Mouse (Mus musculus) thymus, adult 2 months (tissue): ENCODE results near the gene Uhrf1. TPM values are rescaled to one million over a fixed set of nuclear protein-coding genes. Genes with fewer than 3 reads are reported as not detected.

Source experiments
- DNase-seq: peaks from one replicate; pipeline ENCODE4 v3.0.0; 2021
- H3K27ac ChIP-seq: fragments of 200-500 bp; 2 replicates; pipeline ENCODE4 v1.5.1; 2012; ENCODE audit warnings: low read length, control low read depth; ENCODE audit not compliant: control insufficient read depth, insufficient read depth
- H3K27me3 ChIP-seq: fragments of 200-500 bp; 2 replicates; pipeline ENCODE4 v1.6.1; 2012; ENCODE audit warnings: mild to moderate bottlenecking, low read length, moderate library complexity, mixed read lengths; ENCODE audit not compliant: control insufficient read depth, insufficient read depth
- H3K36me3 ChIP-seq: fragments of 200-500 bp; 2 replicates; pipeline ENCODE4 v1.6.1; 2012; ENCODE audit warnings: mild to moderate bottlenecking, low read length, moderate library complexity; ENCODE audit not compliant: control insufficient read depth, insufficient read depth
- H3K4me1 ChIP-seq: fragments of 200-500 bp; replicated peaks from 2 replicates; pipeline ENCODE4 v1.6.1; 2012; ENCODE audit warnings: low read length; ENCODE audit not compliant: control insufficient read depth, insufficient read depth
- H3K4me3 ChIP-seq: fragments of 200-500 bp; 2 replicates; pipeline ENCODE4 v1.5.1; 2012; ENCODE audit warnings: mild to moderate bottlenecking, low read length, control low read depth, moderate library complexity; ENCODE audit not compliant: control insufficient read depth, insufficient read depth
- CTCF ChIP-seq: fragments of 200-500 bp; IDR thresholded peaks from 2 replicates; pipeline ENCODE4 v1.5.1; 2012; ENCODE audit warnings: mild to moderate bottlenecking, control low read depth, low read length, moderate library complexity, borderline replicate concordance; ENCODE audit not compliant: control insufficient read depth, poor library complexity, insufficient read depth; ENCODE audit errors: extremely low read depth
- POLR2A ChIP-seq: fragments of 200-500 bp; IDR thresholded peaks from 2 replicates; pipeline ENCODE4 v1.6.1; 2012; ENCODE audit warnings: mild to moderate bottlenecking, low read length, control low read depth, moderate library complexity; ENCODE audit not compliant: control insufficient read depth, poor library complexity, insufficient read depth; ENCODE audit errors: extremely low read depth
- WGBS: fragments of 180-500 bp; shearing (Covaris S2); methylation state at CpG from one replicate; pipeline ENCODE4 v1.1.7; 2018; 5-methylcytosine and 5-hydroxymethylcytosine counted together
- polyA plus RNA-seq: library from polyadenylated mRNA; depleted of rRNA; stranded (reverse); fragments of >200 nt; gene quantifications from 2 replicates; pipeline ENCODE4 v1.2.3, GENCODE M21; 2012

Uhrf1 gene
- polyA plus RNA-seq, 1 experiment = 154 TPM

DNA sequence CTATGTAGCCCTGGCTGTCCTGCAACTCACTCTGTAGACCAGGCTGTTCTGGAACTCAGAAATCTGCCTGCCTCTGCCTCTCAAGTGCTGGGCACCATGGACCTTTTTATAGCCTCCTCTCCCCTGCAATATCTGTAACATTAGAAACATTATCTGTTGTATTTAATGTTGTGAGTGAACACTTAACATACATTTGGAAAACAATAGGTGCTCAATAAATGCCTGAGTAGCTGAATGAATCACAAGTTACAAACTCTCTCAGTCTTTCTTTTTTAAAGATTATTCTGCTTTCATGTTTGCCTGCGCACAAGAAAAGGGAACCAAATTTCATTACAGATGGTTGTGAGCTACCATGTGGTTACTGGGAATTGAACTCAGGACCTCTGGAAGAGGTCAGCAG lies 4.9 kb upstream of the Uhrf1 start:
- Histone ChIP-seq H3K27me3 (no peaks in the 10 kb centered on the region), H3K27ac (no peak overlapping the region), H3K36me3 (no peaks in the 10 kb centered on the region), H3K4me1 (peaks cover 34% of the 10 kb centered on the region), H3K4me3 (no peak overlapping the region)
- no peak for DNase-seq
- WGBS = 94% methylated on average over 1 of the region's 1 CpGs
- TF ChIP-seq POLR2A (no peak), CTCF (no peak)

DNA sequence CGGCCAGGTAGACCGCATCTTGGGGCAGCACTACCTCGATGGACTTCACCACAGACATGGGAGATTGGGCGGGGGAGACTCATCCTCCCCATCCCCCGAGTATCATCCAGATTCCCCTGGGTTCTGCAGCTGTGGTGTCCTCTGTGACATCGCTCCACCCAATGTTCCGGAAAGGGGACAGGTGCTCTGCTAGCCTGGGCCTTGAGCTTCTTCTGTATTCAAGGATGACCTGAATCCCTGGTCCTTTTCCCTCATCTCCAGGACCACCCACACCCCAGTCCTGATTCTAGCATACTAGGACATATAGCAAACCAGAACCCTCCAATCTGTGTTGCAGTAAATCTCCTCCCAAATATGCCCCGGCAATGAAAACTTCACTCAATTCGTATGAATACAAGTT lies 2.9 kb upstream of the Uhrf1 start, which contains the start of gene Arrdc5:
Gene Arrdc5 (minus strand): TSS at position 101 of the 400 bp plus-strand sequence.
- WGBS = 94% methylated on average over 9 of the region's 9 CpGs
- H3K27me3 ChIP-seq = no peaks in the 10 kb centered on the region
- no peak for DNase-seq
- TF ChIP-seq CTCF (no peak), POLR2A (no peak)
- peaks cover 29% of the 10 kb centered on the region for H3K4me1 ChIP-seq
- H3K36me3 ChIP-seq = no peaks in the 10 kb centered on the region
- no peak within 1 kb of the TSS for H3K27ac ChIP-seq
- H3K4me3 ChIP-seq = no peak within 1 kb of the TSS

DNA sequence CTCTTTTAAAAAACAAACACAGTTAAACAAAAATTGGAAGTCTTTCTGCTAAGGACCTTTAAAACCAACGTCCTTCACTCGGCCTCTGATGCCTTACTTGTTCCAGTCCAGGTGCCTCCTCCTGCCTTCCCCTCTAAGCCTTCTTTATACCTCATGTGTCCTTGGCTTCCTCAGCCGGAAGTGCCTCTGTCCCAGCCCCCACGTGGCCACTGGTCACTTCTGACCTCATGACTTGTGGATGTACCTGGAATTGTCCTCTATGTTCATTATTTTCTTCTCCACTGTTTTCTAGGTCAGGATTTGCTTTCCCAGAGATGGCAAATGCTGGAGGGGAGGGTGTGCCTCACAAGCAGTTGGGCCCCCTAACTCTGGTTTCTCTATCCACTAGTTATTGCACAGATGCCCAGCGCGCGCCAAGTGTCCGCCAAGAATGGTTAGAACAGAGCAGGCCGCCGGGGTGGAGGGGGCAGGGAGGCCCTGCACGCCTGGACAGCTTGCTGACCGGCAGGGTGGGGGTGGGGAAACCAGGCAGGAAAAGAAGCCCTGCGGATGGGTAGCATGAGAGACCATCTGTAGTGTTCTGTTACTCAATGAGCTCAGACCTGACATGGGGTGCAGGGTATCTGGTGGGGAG lies 641 bp upstream of the Uhrf1 start:
- Histone ChIP-seq H3K27me3 (no peaks in the 10 kb centered on the region), H3K4me3 (no peak overlapping the region), H3K27ac (no peak overlapping the region), H3K36me3 (no peaks in the 10 kb centered on the region; the same call in 1 of the 2 replicates), H3K4me1 (peaks cover 30% of the 10 kb centered on the region)
- WGBS = 80% methylated on average over 13 of the region's 13 CpGs
- TF ChIP-seq POLR2A (no peak), CTCF (no peak)
- no peak for DNase-seq

DNA sequence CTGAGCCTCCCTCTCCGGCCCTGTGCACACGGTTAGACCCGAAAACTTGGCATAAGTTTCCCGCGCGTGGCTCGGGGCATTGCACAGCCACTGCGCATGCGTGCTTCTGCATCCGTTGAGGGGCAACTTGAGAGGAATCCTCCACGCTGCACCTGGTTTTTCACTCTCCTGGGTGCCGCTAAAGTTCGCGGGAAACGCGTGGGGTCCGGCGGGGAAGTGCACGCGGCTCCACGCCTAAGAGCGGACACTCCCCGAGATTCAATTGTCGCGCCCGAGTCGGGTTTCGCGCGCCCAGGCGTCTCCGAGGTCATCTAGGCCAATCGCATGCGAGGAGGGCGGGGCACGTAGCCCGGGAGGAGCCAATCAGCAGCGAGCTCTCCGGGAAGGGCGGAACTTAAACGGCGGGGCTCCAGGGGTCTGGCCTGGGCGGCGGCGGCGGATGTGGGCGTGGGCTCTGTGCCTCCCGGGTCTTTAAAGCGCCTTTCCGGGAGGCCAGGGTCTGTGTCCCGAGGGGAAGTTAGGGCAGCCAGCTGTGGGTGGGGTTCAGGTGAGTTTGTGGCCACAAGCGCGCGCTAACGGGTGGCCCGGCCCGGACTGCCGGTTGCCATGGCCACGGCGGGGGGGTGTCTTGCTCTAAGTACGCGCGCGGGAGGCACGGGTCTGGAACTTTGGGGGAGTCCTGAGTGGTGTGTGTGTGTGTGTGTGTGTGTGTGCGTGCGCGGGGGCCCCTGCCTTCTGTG lies 896 bp downstream of the Uhrf1 start:
- WGBS = under 1% methylated on average over 66 of the region's 68 CpGs
- Histone ChIP-seq H3K27ac (no peak overlapping the region), H3K36me3 (peaks cover 8% of the 10 kb centered on the region), H3K27me3 (no peaks in the 10 kb centered on the region), H3K4me1 (peaks cover 28% of the 10 kb centered on the region), H3K4me3 (peak overlapping the region; percentile 68)
- peak; percentile 97 for DNase-seq
- TF ChIP-seq CTCF = peak; percentile 37; the same call in 1 of the 2 replicates
- TF ChIP-seq POLR2A = peak; percentile 29; the same call in 1 of the 2 replicates

DNA sequence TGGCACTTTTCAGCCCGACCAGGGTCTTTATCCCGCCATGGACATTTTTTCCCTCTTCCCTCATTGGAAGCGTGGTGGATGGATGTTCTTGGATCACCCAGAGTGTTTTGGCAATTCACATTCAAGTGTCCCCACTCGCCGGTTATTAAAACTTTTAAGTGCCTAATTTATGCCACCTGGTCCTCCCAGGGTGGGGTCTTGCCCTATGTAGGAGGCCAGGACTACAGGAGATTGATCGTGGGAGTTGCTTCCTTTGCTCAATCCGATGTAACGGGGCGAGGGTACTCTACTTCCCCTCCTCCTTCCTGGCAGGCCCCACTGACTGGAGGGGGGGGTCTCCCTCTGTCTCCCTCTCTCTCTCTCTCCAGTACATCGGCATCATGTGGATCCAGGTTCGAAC lies 1.6 kb downstream of the Uhrf1 start:
- no peak overlapping the region for H3K27ac ChIP-seq
- H3K36me3 ChIP-seq = peaks cover 15% of the 10 kb centered on the region
- peaks cover 28% of the 10 kb centered on the region for H3K4me1 ChIP-seq
- 15% methylated on average over 11 of the region's 11 CpGs for WGBS
- no peak for TF ChIP-seq POLR2A
- TF ChIP-seq CTCF = no peak
- peak overlapping the region; percentile 68 for H3K4me3 ChIP-seq
- no peaks in the 10 kb centered on the region for H3K27me3 ChIP-seq
- no peak for DNase-seq

DNA sequence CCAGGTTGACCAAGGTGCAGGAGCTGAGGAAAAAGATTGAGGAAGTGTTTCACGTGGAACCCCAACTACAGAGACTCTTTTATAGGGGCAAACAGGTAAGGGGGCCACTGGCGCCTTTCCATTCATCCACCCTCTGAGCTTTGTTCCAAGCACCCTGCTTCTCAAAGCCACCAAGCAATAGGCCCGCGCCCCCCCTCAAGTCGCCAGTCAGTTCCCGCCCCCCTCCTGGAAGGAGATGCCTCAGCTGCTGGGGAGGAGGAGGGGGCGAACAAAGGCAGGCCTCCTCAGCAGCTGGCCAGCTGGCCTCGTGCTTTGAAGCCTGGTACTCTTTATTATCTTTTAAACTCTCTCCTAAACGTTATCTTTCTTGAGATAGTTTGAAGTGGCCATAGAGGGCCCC lies 2.0 kb downstream of the Uhrf1 start:
- Histone ChIP-seq H3K27me3 (no peaks in the 10 kb centered on the region), H3K4me3 (peak overlapping the region; percentile 68), H3K27ac (no peak overlapping the region), H3K36me3 (peaks cover 19% of the 10 kb centered on the region), H3K4me1 (peaks cover 28% of the 10 kb centered on the region)
- DNase-seq = no peak
- TF ChIP-seq POLR2A = no peak
- no peak for TF ChIP-seq CTCF
- 44% methylated on average over 9 of the region's 9 CpGs for WGBS
